Comparison of ENCODE assay signal across 8 mouse cellular contexts in the genomic region with DNA sequence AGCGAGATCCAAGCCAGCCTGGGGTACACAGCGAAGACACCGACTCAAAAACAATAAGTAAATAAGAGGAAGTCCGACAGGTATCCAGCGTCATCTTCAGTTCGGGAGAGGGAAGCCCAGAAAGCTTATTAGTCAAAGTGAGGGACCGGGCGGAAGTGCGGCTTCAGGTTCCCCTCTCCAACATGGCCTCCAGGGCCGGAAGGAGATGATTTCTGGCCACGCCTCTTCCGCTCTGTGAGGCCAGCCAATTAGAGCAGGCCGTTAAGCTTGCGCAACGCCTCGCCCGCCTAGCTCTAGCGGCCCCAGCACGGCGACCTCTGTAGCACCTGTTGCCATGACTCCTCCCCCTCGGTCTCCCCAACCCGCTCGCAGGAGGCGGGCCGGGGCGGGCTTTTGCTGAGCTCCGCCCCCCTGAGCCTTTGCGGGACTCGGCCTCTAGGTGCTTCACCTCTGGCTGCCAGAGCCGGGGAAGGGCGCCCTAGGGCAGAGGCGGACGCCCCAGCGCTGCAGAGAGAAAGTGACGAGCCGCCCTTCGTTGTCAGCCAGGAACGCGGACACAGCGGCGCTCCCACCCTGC. TPM values are rescaled to one million over a fixed set of nuclear protein-coding genes. Genes with fewer than 3 reads are reported as not detected.
A peak's percentile ranks its signal among the peaks of the same experiment; 100 is the strongest.
DNase-seq lines count a peak whose midpoint lies in the region; ATAC-seq and TF ChIP-seq lines count a peak whose summit lies in the region.

No protein-coding gene starts in this region.

- peak; percentile 100 for DNase-seq in A20 (ENCODE audit: low read depth, low spot score)
- DNase-seq in heart, adult 9 months (ENCODE audit: low spot score in 2 of 2) = peak; percentile 99
- DNase-seq in monocyte, adult 2 months (ENCODE audit: low read depth in 1 of 2, low spot score in 2 of 2) = peak; percentile 100
- DNase-seq in spleen, postnatal 36 days (ENCODE audit: low spot score in 2 of 2) = peak; percentile 100

- peak overlapping the region; percentile 83 for H3K9ac ChIP-seq in kidney, embryonic 14.5 days (ENCODE audit: low read depth, low read length)
- H3K9ac ChIP-seq in limb, embryonic 15.5 days = peak overlapping the region; percentile 79

- no peaks in the 10 kb centered on the region for H3K36me3 ChIP-seq in kidney, embryonic 14.5 days (ENCODE audit: control insufficient read depth, insufficient read depth, low read length)
- no peaks in the 10 kb centered on the region for H3K36me3 ChIP-seq in limb, embryonic 15.5 days

- peak; percentile 96 for TF ChIP-seq POLR2A in bone marrow macrophage, adult 2 months (IDR thresholded peaks at IDR 0.05; ENCODE audit: borderline replicate concordance, low read depth, low read length)
- TF ChIP-seq POLR2A in embryonic fibroblast, embryonic 13.5 days (IDR thresholded peaks at IDR 0.05; ENCODE audit: low read depth, low read length) = peak; percentile 97

- H3K4me2 ChIP-seq in kidney, embryonic 14.5 days (replicated peaks; ENCODE audit: low read depth, low read length) = peak overlapping the region; percentile 81
- peak overlapping the region; percentile 79 for H3K4me2 ChIP-seq in limb, embryonic 15.5 days

- H3K27me3 ChIP-seq in kidney, embryonic 14.5 days (ENCODE audit: control insufficient read depth, insufficient read depth, low read length) = no peaks in the 10 kb centered on the region
- no peaks in the 10 kb centered on the region for H3K27me3 ChIP-seq in limb, embryonic 15.5 days

- TF ChIP-seq CTCF in bone marrow macrophage, adult 2 months (IDR thresholded peaks at IDR 0.05; ENCODE audit: low read depth, low read length) = no peak
- no peak for TF ChIP-seq CTCF in embryonic fibroblast, embryonic 13.5 days (IDR thresholded peaks at IDR 0.05; ENCODE audit: borderline replicate concordance, insufficient read depth, low read length)

- under 1% methylated on average over 41 of the region's 41 CpGs for WGBS in kidney, embryonic 14.5 days
- WGBS in limb, embryonic 15.5 days = under 1% methylated on average over 40 of the region's 41 CpGs

- peak overlapping the region; percentile 90 for H3K4me3 ChIP-seq in bone marrow macrophage, adult 2 months (ENCODE audit: insufficient read depth, low read length)
- H3K4me3 ChIP-seq in embryonic fibroblast, embryonic 13.5 days (ENCODE audit: insufficient read depth, low read length) = peak overlapping the region; percentile 80
- peak overlapping the region; percentile 96 for H3K4me3 ChIP-seq in kidney, embryonic 14.5 days (ENCODE audit: low read length)
- H3K4me3 ChIP-seq in limb, embryonic 15.5 days = peak overlapping the region; percentile 98

- no peaks in the 10 kb centered on the region for H3K9me3 ChIP-seq in kidney, embryonic 14.5 days (ENCODE audit: control insufficient read depth, low read length)
- no peaks in the 10 kb centered on the region for H3K9me3 ChIP-seq in limb, embryonic 15.5 days

- peak overlapping the region; percentile 96 for H3K27ac ChIP-seq in bone marrow macrophage, adult 2 months (ENCODE audit: insufficient read depth, low read depth, low read length)
- H3K27ac ChIP-seq in embryonic fibroblast, embryonic 13.5 days (ENCODE audit: insufficient read depth, low read length) = peak overlapping the region; percentile 88
- peak overlapping the region; percentile 96 for H3K27ac ChIP-seq in kidney, embryonic 14.5 days (ENCODE audit: low read depth, low read length)
- H3K27ac ChIP-seq in limb, embryonic 15.5 days = peak overlapping the region; percentile 98

- peak; percentile 97 for ATAC-seq in kidney, embryonic 14.5 days (ENCODE audit: low FRiP score, low TSS enrichment)
- ATAC-seq in limb, embryonic 15.5 days (ENCODE audit: insufficient number of reproducible peaks, low FRiP score, low TSS enrichment, low read depth) = peak; percentile 97

- H3K4me1 ChIP-seq in bone marrow macrophage, adult 2 months (ENCODE audit: control insufficient read depth, insufficient read depth, low read length) = peaks cover 2% of the 10 kb centered on the region; the same call in 1 of the 2 replicates
- no peaks in the 10 kb centered on the region for H3K4me1 ChIP-seq in embryonic fibroblast, embryonic 13.5 days (ENCODE audit: control insufficient read depth, insufficient read depth, low read length)
- peaks cover 3% of the 10 kb centered on the region; the same call in 1 of the 2 replicates for H3K4me1 ChIP-seq in kidney, embryonic 14.5 days (ENCODE audit: control insufficient read depth, insufficient read depth, low read length)
- H3K4me1 ChIP-seq in limb, embryonic 15.5 days = peaks cover 5% of the 10 kb centered on the region; the same call in 1 of the 2 replicates

RNA-seq across cellular contexts. Expression of a gene that starts 0.5 kb away (rescaled TPM):
- 86.6 and 102 TPM in 2 replicates for polyA plus RNA-seq in bone marrow macrophage, adult 2 months (2012; ENCODE audit: insufficient read depth, insufficient read length, missing spikeins)
- 38.6 and 55.9 TPM in 2 replicates for polyA plus RNA-seq in embryonic fibroblast, embryonic 13.5 days (2011; ENCODE audit: insufficient read length, low read depth, missing spikeins)
- 212 TPM in 2 replicates for polyA plus RNA-seq in kidney, embryonic 14.5 days (2014; fragmentation: Nextera tagmentation; extraction: Ambion mirVana)
- polyA plus RNA-seq in limb, embryonic 15.5 days (2015; fragmentation: Nextera tagmentation; extraction: Ambion mirVana) = 135 and 146 TPM in 2 replicates

RNA-seq across cellular contexts. Expression of a gene that starts 0.6 kb away (rescaled TPM):
- 27.1 and 27.6 TPM in 2 replicates for polyA plus RNA-seq in bone marrow macrophage, adult 2 months (2012; ENCODE audit: insufficient read depth, insufficient read length, missing spikeins)
- 36.3 and 43.2 TPM in 2 replicates for polyA plus RNA-seq in embryonic fibroblast, embryonic 13.5 days (2011; ENCODE audit: insufficient read length, low read depth, missing spikeins)
- polyA plus RNA-seq in kidney, embryonic 14.5 days (2014; fragmentation: Nextera tagmentation; extraction: Ambion mirVana) = 11.6 and 18.4 TPM in 2 replicates
- 18.8 and 19.8 TPM in 2 replicates for polyA plus RNA-seq in limb, embryonic 15.5 days (2015; fragmentation: Nextera tagmentation; extraction: Ambion mirVana)

RNA-seq across cellular contexts. Expression of a gene that starts 24.1 kb away (rescaled TPM):
- not detected in 2 replicates for polyA plus RNA-seq in bone marrow macrophage, adult 2 months (2012; ENCODE audit: insufficient read depth, insufficient read length, missing spikeins)
- polyA plus RNA-seq in embryonic fibroblast, embryonic 13.5 days (2011; ENCODE audit: insufficient read length, low read depth, missing spikeins) = not detected in 2 replicates
- 0.18 and 0.19 TPM in 2 replicates for polyA plus RNA-seq in kidney, embryonic 14.5 days (2014; fragmentation: Nextera tagmentation; extraction: Ambion mirVana)
- 0.13 TPM in 1 of 2 replicates, not detected in the other for polyA plus RNA-seq in limb, embryonic 15.5 days (2015; fragmentation: Nextera tagmentation; extraction: Ambion mirVana)

Comparison
In these comparisons a context has a peak if more than half of its experiments do, and no peak if none do; other contexts are left out.
1. Peak in every context shown above with its lines: DNase-seq, ATAC-seq, H3K4me3 ChIP-seq and H3K27ac ChIP-seq.